Mouse (Mus musculus) olfactory bulb, adult 2 months (tissue): Measurements from ENCODE around the gene Triobp. TPM values are rescaled to one million over a fixed set of nuclear protein-coding genes. Genes with fewer than 3 reads are reported as not detected.
"Not testable (repeated sequence)": the region's sequence is repeated elsewhere in the genome, so short reads cannot be mapped to it uniquely, and the experiment has no call there.

ENCODE experiments used
- H3K27ac ChIP-seq: fragments of 200-500 bp; 2 replicates; pipeline ENCODE4 v1.5.1; 2012; ENCODE audit warnings: low read depth, low read length; ENCODE audit not compliant: insufficient read depth
- H3K4me1 ChIP-seq: fragments of 200-500 bp; 2 replicates; pipeline ENCODE4 v1.6.1; 2012; ENCODE audit warnings: low read length; ENCODE audit not compliant: control insufficient read depth, insufficient read depth
- H3K4me3 ChIP-seq: fragments of 200-500 bp; 2 replicates; pipeline ENCODE4 v1.5.1; 2012; ENCODE audit warnings: mild to moderate bottlenecking, low read depth, low read length, moderate library complexity; ENCODE audit not compliant: insufficient read depth
- CTCF ChIP-seq: fragments of 200-500 bp; IDR thresholded peaks from 2 replicates; pipeline ENCODE4 v1.5.1; 2012; ENCODE audit warnings: low read depth, mild to moderate bottlenecking, low read length, moderate library complexity; ENCODE audit not compliant: insufficient read depth
- POLR2A ChIP-seq: fragments of 200-500 bp; IDR thresholded peaks from 2 replicates; pipeline ENCODE4 v1.6.1; 2012; ENCODE audit warnings: mild to moderate bottlenecking, low read depth, low read length, moderate library complexity; ENCODE audit not compliant: insufficient read depth
- WGBS: fragments of 180-500 bp; shearing (Covaris S2); methylation state at CpG from one replicate; pipeline ENCODE4 v1.1.7; 2018; 5-methylcytosine and 5-hydroxymethylcytosine counted together
- polyA plus RNA-seq: library from polyadenylated mRNA; stranded (reverse); fragments of >200 nt; gene quantifications from 2 replicates; pipeline ENCODE4 v1.2.4, GENCODE M21; 2012; ENCODE audit warnings: low replicate concordance; ENCODE audit not compliant: missing spikeins, insufficient read depth, insufficient read length

The Triobp gene
- polyA plus RNA-seq, 1 experiment, result not detected

- 81% methylated on average over 3 of the region's 3 CpGs for WGBS
- TF ChIP-seq POLR2A, result no peak
- TF ChIP-seq CTCF, result no peak
- Histone ChIP-seq H3K27ac (no peak overlapping the region), H3K4me3 (no peak overlapping the region), H3K4me1 (peaks cover 21% of the 10 kb centered on the region)
Measured at GRCm38 (mm10) chr15:79003079-79003478, 55.6 kb downstream of the Triobp start.

- 73% methylated on average over 9 of the region's 9 CpGs for WGBS
- H3K4me1 ChIP-seq, result peaks cover 16% of the 10 kb centered on the region
- H3K4me3 ChIP-seq, result no peak overlapping the region
- TF ChIP-seq CTCF, result no peak
- H3K27ac ChIP-seq, result no peak overlapping the region
Measured at GRCm38 (mm10) chr15:79005581-79005980, 58.1 kb downstream of the Triobp start.

GRCm38 (mm10) chr15:79006638-79007037 is 59.1 kb downstream of the Triobp start:
- H3K27ac ChIP-seq, result no peak overlapping the region
- TF ChIP-seq CTCF, result no peak
- TF ChIP-seq POLR2A, result no peak
- WGBS, result 79% methylated on average over 3 of the region's 3 CpGs

GRCm38 (mm10) chr15:79007059-79007458 is 59.5 kb downstream of the Triobp start:
- no peak overlapping the region for H3K27ac ChIP-seq
- peaks cover 10% of the 10 kb centered on the region for H3K4me1 ChIP-seq
- WGBS, result 90% methylated on average over 5 of the region's 5 CpGs
- H3K4me3 ChIP-seq, result no peak overlapping the region
- no peak for TF ChIP-seq POLR2A
- no peak for TF ChIP-seq CTCF

More at GRCm38 (mm10) chr15:79006638-79007037, 59.1 kb downstream of the Triobp start:
- Histone ChIP-seq H3K4me1 (peaks cover 11% of the 10 kb centered on the region), H3K4me3 (no peak overlapping the region)

- H3K27ac ChIP-seq, H3K4me1 ChIP-seq, H3K4me3 ChIP-seq: not testable (repeated sequence)
- 90% methylated on average over 6 of the region's 6 CpGs for WGBS
Measured at GRCm38 (mm10) chr15:79007836-79008235, 60.3 kb downstream of the Triobp start.

- H3K4me1 ChIP-seq, result peaks cover 5% of the 10 kb centered on the region
- H3K4me3 ChIP-seq, result no peak overlapping the region
- whole genome bisulfite sequencing, result 80% methylated on average over 5 of the region's 5 CpGs
- H3K27ac ChIP-seq, result no peak overlapping the region
- TF ChIP-seq CTCF (no peak), POLR2A (no peak)
Measured at GRCm38 (mm10) chr15:79009734-79010133, 62.2 kb downstream of the Triobp start.

GRCm38 (mm10) chr15:79011550-79011949 is 64.0 kb downstream of the Triobp start:
- Histone ChIP-seq H3K4me3 (no peak overlapping the region), H3K27ac (no peak overlapping the region), H3K4me1 (0 out of 2 replicates have a peak, but pooled peaks cover 3% of the 10 kb centered on the region)
- WGBS, result 59% methylated on average over 10 of the region's 10 CpGs
- no peak for TF ChIP-seq CTCF

GRCm38 (mm10) chr15:79013382-79013781 is 65.9 kb downstream of the Triobp start:
- H3K4me3 ChIP-seq, result no peak overlapping the region
- no peak overlapping the region for H3K27ac ChIP-seq
- TF ChIP-seq CTCF, result no peak
- no peak for TF ChIP-seq POLR2A
- WGBS, result 58% methylated on average over 7 of the region's 7 CpGs
- 0 out of 2 replicates have a peak, but pooled peaks cover 3% of the 10 kb centered on the region for H3K4me1 ChIP-seq

GRCm38 (mm10) chr15:79018191-79018590 is 70.7 kb downstream of the Triobp start:
- Histone ChIP-seq H3K4me1 (peaks cover 10% of the 10 kb centered on the region; the same call in 1 of the 2 replicates), H3K27ac (no peak overlapping the region), H3K4me3 (no peak overlapping the region)
- WGBS, result 67% methylated on average over 4 of the region's 4 CpGs
- TF ChIP-seq CTCF (no peak), POLR2A (no peak)

GRCm38 (mm10) chr15:79018886-79019285 is 71.4 kb downstream of the Triobp start:
- peaks cover 10% of the 10 kb centered on the region; the same call in 1 of the 2 replicates for H3K4me1 ChIP-seq
- no peak overlapping the region for H3K4me3 ChIP-seq
- H3K27ac ChIP-seq, result no peak overlapping the region
- WGBS, result 81% methylated on average over 3 of the region's 3 CpGs
- TF ChIP-seq POLR2A (no peak), CTCF (no peak)
